Mouse (Mus musculus): ENCODE results near the gene Cog4.

GRCm38 (mm10) chr8:110892040-110892439 lies 45.6 kb downstream of the Cog4 start:
- TF ChIP-seq CTCF (IDR thresholded peaks at IDR 0.05; ENCODE audit: borderline replicate concordance, extremely low read depth, insufficient read depth, insufficient read length) = no peak
- TF ChIP-seq POLR2A (IDR thresholded peaks at IDR 0.05; ENCODE audit: borderline replicate concordance, extremely low read depth, insufficient read depth, insufficient read length, poor library complexity, severe bottlenecking) = no peak

All from brain, embryonic 14.5 days (tissue).